Mouse (Mus musculus) heart, adult 2 months (tissue): ENCODE results near the gene Agpat3. TPM values are rescaled to one million over a fixed set of nuclear protein-coding genes. Genes with fewer than 3 reads are reported as not detected.

ENCODE experiments used
- DNase-seq, 2 experiments: peaks; one replicate each; pipeline ENCODE4 v3.0.0; 2021
- H3K27ac ChIP-seq: fragments of 200-600 bp; 2 replicates; pipeline ENCODE4 v1.8.1; 2022
- H3K27me3 ChIP-seq: fragments of 200-500 bp; 2 replicates; pipeline ENCODE4 v1.6.1; 2012; ENCODE audit warnings: mild to moderate bottlenecking, low read length, inconsistent platforms, mixed read lengths; ENCODE audit not compliant: control insufficient read depth, insufficient read depth
- H3K36me3 ChIP-seq: fragments of 200-500 bp; 2 replicates; pipeline ENCODE4 v1.6.1; 2012; ENCODE audit warnings: low read length, inconsistent platforms; ENCODE audit not compliant: control insufficient read depth, insufficient read depth
- H3K4me1 ChIP-seq: fragments of 200-500 bp; 2 replicates; pipeline ENCODE4 v1.6.1; 2011; ENCODE audit warnings: low read length; ENCODE audit not compliant: control insufficient read depth, insufficient read depth
- H3K4me3 ChIP-seq: fragments of 200-600 bp; 2 replicates; pipeline ENCODE4 v1.8.1; 2022
- H3K79me2 ChIP-seq: fragments of 200-500 bp; replicated peaks from 2 replicates; pipeline ENCODE4 v1.6.1; 2012; ENCODE audit warnings: mild to moderate bottlenecking, inconsistent platforms, low read length, moderate library complexity, mixed read lengths; ENCODE audit not compliant: control insufficient read depth, insufficient read depth
- H3K9ac ChIP-seq: fragments of 200-500 bp; 2 replicates; pipeline ENCODE4 v1.6.1; 2012; ENCODE audit warnings: low read depth, mild to moderate bottlenecking, control low read depth, inconsistent platforms, low read length, mixed read lengths
- CTCF ChIP-seq: fragments of 200-600 bp; IDR thresholded peaks from 2 replicates; pipeline ENCODE4 v1.8.1; 2022; ENCODE audit warnings: antibody characterized with exemption, mild to moderate bottlenecking, moderate library complexity
- EP300 ChIP-seq: fragments of 200-500 bp; IDR thresholded peaks from 2 replicates; pipeline ENCODE4 v1.6.1; 2011; ENCODE audit warnings: low read depth, low read length, control low read depth; ENCODE audit not compliant: insufficient read depth
- POLR2A ChIP-seq: fragments of 200-500 bp; IDR thresholded peaks from 2 replicates; pipeline ENCODE4 v1.6.1; 2011; ENCODE audit warnings: mild to moderate bottlenecking, low read depth, low read length, control low read depth; ENCODE audit not compliant: insufficient read depth
- WGBS: fragments of 180-500 bp; shearing (Covaris S2); methylation state at CpG from one replicate; pipeline ENCODE4 v1.1.7; 2018; 5-methylcytosine and 5-hydroxymethylcytosine counted together
- intact Hi-C: fragments of 180-260 bp; cut with DNase I; formaldehyde crosslinking; loops from one replicate; pipeline ENCODE4 v1.15.1; 2025
- polyA plus RNA-seq: library from polyadenylated mRNA; depleted of rRNA; stranded (reverse); fragments of >200 nt; gene quantifications from 2 replicates; pipeline ENCODE4 v1.2.3, GENCODE M21; 2012
- total RNA-seq, 2 experiments: library from RNA; stranded (reverse); gene quantifications; 2 replicates each; pipeline ENCODE4 v1.2.3; 2021

The Agpat3 gene
- total and polyA plus RNA-seq, 3 experiments = 209 to 286 (median 232) TPM

- Histone ChIP-seq H3K4me1 (peaks cover 12% of the 10 kb centered on the region), H3K9ac (no peak overlapping the region), H3K79me2 (peaks cover 8% of the 10 kb centered on the region), H3K27ac (no peak overlapping the region), H3K36me3 (no peaks in the 10 kb centered on the region), H3K4me3 (no peak overlapping the region), H3K27me3 (no peaks in the 10 kb centered on the region)
- 100% methylated on average over 1 of the region's 1 CpGs for WGBS
- no peak for TF ChIP-seq CTCF
- no peak for TF ChIP-seq POLR2A
- no peak for TF ChIP-seq EP300
- intact Hi-C loops = no loop called here
- DNase-seq = no peak
Observed at GRCm38 (mm10) chr10:78342091-78342490, 10.2 kb downstream of the Agpat3 start.

GRCm38 (mm10) chr10:78338180-78338579, 14.1 kb downstream of the Agpat3 start:
- DNase-seq = peak; percentile 60 to 73
- no peak for TF ChIP-seq CTCF
- TF ChIP-seq POLR2A = no peak
- TF ChIP-seq EP300 = peak; percentile 66; the same call in 1 of the 2 replicates
- Histone ChIP-seq H3K79me2 (0 out of 2 replicates have a peak, but pooled peaks cover 3% of the 10 kb centered on the region), H3K9ac (no peak overlapping the region), H3K27me3 (no peaks in the 10 kb centered on the region), H3K4me1 (peaks cover 18% of the 10 kb centered on the region), H3K4me3 (no peak overlapping the region), H3K36me3 (no peaks in the 10 kb centered on the region), H3K27ac (no peak overlapping the region; the same call in 1 of the 2 replicates)
- intact Hi-C loops = no loop called here
- WGBS = 30% methylated on average over 5 of the region's 5 CpGs

GRCm38 (mm10) chr10:78334923-78335561, 17.2 kb downstream of the Agpat3 start:
- peak in 1 of 2 experiments; percentile 37 for DNase-seq
- Histone ChIP-seq H3K36me3 (no peaks in the 10 kb centered on the region), H3K27ac (peak overlapping the region; percentile 51; the same call in 1 of the 2 replicates), H3K27me3 (no peaks in the 10 kb centered on the region), H3K9ac (no peak overlapping the region), H3K4me3 (no peak overlapping the region), H3K79me2 (0 out of 2 replicates have a peak, but pooled peaks cover 5% of the 10 kb centered on the region), H3K4me1 (peaks cover 18% of the 10 kb centered on the region)
- intact Hi-C loops = no loop called here
- no peak for TF ChIP-seq POLR2A
- no peak for TF ChIP-seq EP300
- TF ChIP-seq CTCF = no peak
- WGBS = 57% methylated on average over 6 of the region's 6 CpGs

GRCm38 (mm10) chr10:78331577-78331976, 20.7 kb downstream of the Agpat3 start:
- no peak for DNase-seq
- intact Hi-C loops = no loop called here

GRCm38 (mm10) chr10:78329305-78329704, 23.0 kb downstream of the Agpat3 start:
- WGBS = 43% methylated on average over 5 of the region's 5 CpGs
- TF ChIP-seq EP300 (no peak), POLR2A (no peak)
- Histone ChIP-seq H3K27me3 (no peaks in the 10 kb centered on the region), H3K36me3 (no peaks in the 10 kb centered on the region), H3K4me3 (no peak overlapping the region), H3K9ac (no peak overlapping the region), H3K27ac (no peak overlapping the region), H3K79me2 (0 out of 2 replicates have a peak, but pooled peaks cover 3% of the 10 kb centered on the region), H3K4me1 (peaks cover 4% of the 10 kb centered on the region; the same call in 1 of the 2 replicates)
- intact Hi-C loops = no loop called here
- no peak for DNase-seq

More at GRCm38 (mm10) chr10:78331577-78331976, 20.7 kb downstream of the Agpat3 start:
- Histone ChIP-seq H3K4me3 (no peak overlapping the region), H3K79me2 (0 out of 2 replicates have a peak, but pooled peaks cover 3% of the 10 kb centered on the region), H3K4me1 (peaks cover 16% of the 10 kb centered on the region), H3K27ac (no peak overlapping the region), H3K27me3 (no peaks in the 10 kb centered on the region), H3K36me3 (no peaks in the 10 kb centered on the region), H3K9ac (no peak overlapping the region)
- 80% methylated on average over 5 of the region's 5 CpGs for WGBS
- TF ChIP-seq EP300 = no peak
- TF ChIP-seq CTCF = no peak

- 86% methylated on average over 2 of the region's 2 CpGs for WGBS
- Histone ChIP-seq H3K27ac (no peak overlapping the region), H3K36me3 (no peaks in the 10 kb centered on the region), H3K27me3 (no peaks in the 10 kb centered on the region), H3K79me2 (0 out of 2 replicates have a peak, but pooled peaks cover 3% of the 10 kb centered on the region), H3K9ac (no peak overlapping the region), H3K4me3 (no peak overlapping the region), H3K4me1 (peaks cover 6% of the 10 kb centered on the region)
- no peak for DNase-seq
- TF ChIP-seq POLR2A = no peak
- TF ChIP-seq EP300 = no peak
- no peak for TF ChIP-seq CTCF
- intact Hi-C loops = no loop called here
Observed at GRCm38 (mm10) chr10:78328011-78328575, 24.2 kb downstream of the Agpat3 start.
